Mouse (Mus musculus): ENCODE measurements around the gene Olfr1322. TPM values are rescaled to one million over a fixed set of nuclear protein-coding genes. Genes with fewer than 3 reads are reported as not detected.

Olfr1322 gene
- not detected for polyA plus RNA-seq (2015; fragmentation: Illumina TruSeq; extraction: RNeasy Lipid Tissue Mini Kit (QIAGEN cat#74804); ENCODE audit: insufficient read depth, low read depth, low replicate concordance)

GRCm38 (mm10) chrX:49891383-49891782 lies at the start of gene Olfr1322:
TSS of gene Olfr1322 (minus strand) at chrX:49891483.

Other genes starting within 250 kb of the Olfr1322 start
- gene Olfr1320, start 219.2 kb downstream of the Olfr1322 start, polyA plus RNA-seq (2015; fragmentation: Illumina TruSeq; extraction: RNeasy Lipid Tissue Mini Kit (QIAGEN cat#74804); ENCODE audit: insufficient read depth, low read depth, low replicate concordance), result not detected
- not detected for gene Olfr1321, start 156.4 kb downstream of the Olfr1322 start, polyA plus RNA-seq (2015; fragmentation: Illumina TruSeq; extraction: RNeasy Lipid Tissue Mini Kit (QIAGEN cat#74804); ENCODE audit: insufficient read depth, low read depth, low replicate concordance)
- 0.90 TPM for gene Igsf1, start 93.7 kb downstream of the Olfr1322 start, polyA plus RNA-seq (2015; fragmentation: Illumina TruSeq; extraction: RNeasy Lipid Tissue Mini Kit (QIAGEN cat#74804); ENCODE audit: insufficient read depth, low read depth, low replicate concordance)
- gene Olfr1323, start 127.9 kb upstream of the Olfr1322 start, polyA plus RNA-seq (2015; fragmentation: Illumina TruSeq; extraction: RNeasy Lipid Tissue Mini Kit (QIAGEN cat#74804); ENCODE audit: insufficient read depth, low read depth, low replicate concordance), result not detected